Mouse (Mus musculus) heart, embryonic 10.5 days (tissue): ENCODE measurements around the gene Col2a1. TPM values are rescaled to one million over a fixed set of nuclear protein-coding genes. Genes with fewer than 3 reads are reported as not detected.

ENCODE experiments used
- DNase-seq: peaks from one replicate; pipeline ENCODE4 v3.0.0-alpha.2; 2017; ENCODE audit warnings: low spot score
- H3K27ac ChIP-seq: fragments of 300-500 bp; sonication (generic); 2 replicates; pipeline ENCODE4 v1.5.1; 2016; ENCODE audit warnings: mild to moderate bottlenecking
- H3K27me3 ChIP-seq: fragments of 300-500 bp; sonication (generic); 2 replicates; pipeline ENCODE4 v1.6.1; 2016; ENCODE audit warnings: mild to moderate bottlenecking; ENCODE audit not compliant: poor library complexity, insufficient read depth, severe bottlenecking
- H3K36me3 ChIP-seq: fragments of 300-500 bp; sonication (generic); 2 replicates; pipeline ENCODE4 v1.6.1; 2016; ENCODE audit warnings: mild to moderate bottlenecking, moderate library complexity
- H3K4me1 ChIP-seq: fragments of 300-500 bp; sonication (generic); 2 replicates; pipeline ENCODE4 v1.6.1; 2016; ENCODE audit warnings: mild to moderate bottlenecking
- H3K4me3 ChIP-seq: fragments of 300-500 bp; sonication (generic); 2 replicates; pipeline ENCODE4 v1.5.1; 2016; ENCODE audit warnings: mild to moderate bottlenecking, moderate library complexity
- H3K9me3 ChIP-seq: fragments of 300-500 bp; sonication (generic); 2 replicates; pipeline ENCODE4 v1.6.1; 2016; ENCODE audit warnings: mild to moderate bottlenecking, moderate library complexity
- WGBS: fragments of 180-500 bp; shearing (Covaris S2); methylation state at CpG from one replicate; pipeline ENCODE4 v1.1.7; 2016; 5-methylcytosine and 5-hydroxymethylcytosine counted together
- polyA plus RNA-seq: library from polyadenylated mRNA; unstranded; fragments of >200 nt; fragmentation: Nextera tagmentation; extraction: Ambion mirVana; gene quantifications from 2 replicates; pipeline ENCODE4 v1.2.1, GENCODE M21; 2016

The Col2a1 gene
- polyA plus RNA-seq, 1 experiment from 2014 or later = 131 TPM

DNA sequence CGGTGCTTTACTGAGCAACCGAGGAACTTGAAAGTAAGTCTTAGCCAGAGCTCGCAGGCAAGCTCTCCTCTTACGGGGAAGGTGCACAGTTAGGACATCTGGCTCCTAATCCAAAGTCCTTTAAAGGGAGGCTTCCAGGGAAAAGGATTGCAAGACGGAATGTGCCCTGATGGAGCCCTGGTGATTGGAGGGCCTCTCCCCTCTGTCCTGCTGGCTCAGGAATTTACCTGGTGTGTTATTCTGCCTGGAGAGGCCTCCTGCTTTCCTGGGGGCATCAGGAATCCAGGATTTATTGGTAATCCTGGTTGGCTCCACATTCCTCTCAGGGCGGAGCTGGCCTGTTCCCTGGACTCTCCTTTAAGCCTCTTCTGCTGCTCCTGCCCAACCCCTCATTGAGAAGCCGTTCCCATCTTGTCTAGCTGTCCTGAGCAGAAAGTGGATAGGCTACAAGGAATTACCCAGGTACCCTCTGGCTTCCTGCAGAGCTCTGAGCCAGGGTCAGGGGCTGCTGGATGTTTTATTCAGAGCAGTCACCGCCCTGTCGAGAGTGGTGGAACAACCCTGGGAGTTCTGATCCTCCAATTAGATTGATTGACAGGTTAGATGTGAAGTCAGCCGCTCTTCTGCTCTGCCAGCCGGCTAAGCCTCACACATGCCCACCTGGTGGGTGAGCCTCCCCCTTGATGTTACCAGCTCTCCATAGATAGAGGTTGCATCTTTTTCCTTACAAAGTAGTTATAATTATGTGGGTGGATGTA lies 31.1 kb downstream of the Col2a1 start:
- H3K4me3 ChIP-seq = no peak overlapping the region
- 35% methylated on average over 11 of the region's 11 CpGs for WGBS
- H3K36me3 ChIP-seq = peaks cover 29% of the 10 kb centered on the region
- H3K27me3 ChIP-seq = no peaks in the 10 kb centered on the region
- no peak for DNase-seq
- peaks cover 24% of the 10 kb centered on the region for H3K4me1 ChIP-seq
- peak overlapping the region; percentile 74 for H3K27ac ChIP-seq
- no peaks in the 10 kb centered on the region for H3K9me3 ChIP-seq

- DNase-seq = no peak
- whole genome bisulfite sequencing = 63% methylated on average over 6 of the region's 6 CpGs
- Histone ChIP-seq H3K27me3 (no peaks in the 10 kb centered on the region), H3K9me3 (no peaks in the 10 kb centered on the region), H3K27ac (peak overlapping the region; percentile 70; the same call in 1 of the 2 replicates), H3K4me1 (peaks cover 24% of the 10 kb centered on the region), H3K36me3 (peaks cover 21% of the 10 kb centered on the region), H3K4me3 (no peak overlapping the region)
These were observed 31.9 kb downstream of the Col2a1 start for GRCm38 (mm10) chr15:97972580-97972979.

GRCm38 (mm10) chr15:97970299-97970698 lies 34.2 kb downstream of the Col2a1 start:
- DNase-seq = no peak

GRCm38 (mm10) chr15:97965311-97966045 lies 39.0 kb downstream of the Col2a1 start:
- peaks cover 22% of the 10 kb centered on the region for H3K4me1 ChIP-seq
- H3K9me3 ChIP-seq = no peaks in the 10 kb centered on the region
- DNase-seq = no peak
- H3K36me3 ChIP-seq = no peaks in the 10 kb centered on the region
- no peak overlapping the region for H3K4me3 ChIP-seq
- H3K27ac ChIP-seq = no peak overlapping the region
- H3K27me3 ChIP-seq = peaks cover 4% of the 10 kb centered on the region; the same call in 1 of the 2 replicates
- WGBS = 52% methylated on average over 17 of the region's 17 CpGs

More at GRCm38 (mm10) chr15:97970299-97970698, 34.2 kb downstream of the Col2a1 start:
- Histone ChIP-seq H3K4me3 (no peak overlapping the region), H3K27ac (no peak overlapping the region), H3K36me3 (no peaks in the 10 kb centered on the region), H3K27me3 (peaks cover 1% of the 10 kb centered on the region; the same call in 1 of the 2 replicates), H3K9me3 (no peaks in the 10 kb centered on the region), H3K4me1 (peaks cover 33% of the 10 kb centered on the region)
- 39% methylated on average over 6 of the region's 6 CpGs for WGBS

- peak overlapping the region; percentile 91 for H3K27ac ChIP-seq
- H3K4me1 ChIP-seq = peaks cover 18% of the 10 kb centered on the region
- DNase-seq = no peak
- no peaks in the 10 kb centered on the region for H3K9me3 ChIP-seq
- H3K4me3 ChIP-seq = peak overlapping the region; percentile 70
- H3K36me3 ChIP-seq = no peaks in the 10 kb centered on the region
- 17% methylated on average over 7 of the region's 7 CpGs for WGBS
- peaks cover 4% of the 10 kb centered on the region; the same call in 1 of the 2 replicates for H3K27me3 ChIP-seq
These were observed 39.7 kb downstream of the Col2a1 start for GRCm38 (mm10) chr15:97964836-97965187.

DNA sequence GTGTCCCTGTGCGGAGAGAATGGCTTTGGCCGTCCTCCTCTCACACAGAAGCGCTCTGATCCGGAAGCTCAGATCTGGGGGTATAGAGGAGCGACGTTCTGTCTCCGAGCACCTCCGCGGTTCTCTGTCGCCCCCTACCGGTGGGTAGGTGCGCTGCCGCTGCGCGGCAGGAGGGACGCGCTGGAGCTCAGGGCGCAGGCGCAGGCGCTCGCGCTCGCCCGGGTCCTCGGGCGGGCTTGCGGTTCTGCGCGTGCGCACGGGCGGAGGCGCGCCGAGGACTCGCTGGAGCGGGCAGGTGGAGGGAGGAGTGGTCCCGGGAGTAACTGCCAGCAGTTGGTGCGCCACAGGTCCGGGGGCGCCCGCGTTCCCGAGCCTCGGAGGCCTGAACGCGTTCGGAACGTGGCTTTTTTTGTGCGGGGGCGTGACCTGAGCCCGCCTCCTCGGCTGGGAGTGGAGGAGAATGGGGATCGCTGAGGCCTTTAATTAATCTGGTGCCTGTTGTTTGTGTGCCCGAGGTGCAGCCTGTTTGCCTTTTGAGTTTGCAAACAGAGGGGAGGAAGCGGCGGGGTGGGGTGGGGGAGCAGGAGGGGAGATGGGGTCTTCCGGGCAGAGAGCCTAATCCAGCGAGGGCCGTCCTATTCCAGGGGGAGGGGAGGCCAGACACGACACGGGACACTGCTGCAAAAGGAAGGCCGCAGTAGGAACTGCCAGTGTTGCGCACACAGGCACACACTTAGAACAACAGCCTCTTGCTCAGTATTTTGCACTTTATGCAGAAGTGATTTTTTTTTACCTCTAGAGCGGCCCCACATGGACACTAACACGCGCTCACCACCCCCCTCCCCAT lies 40.3 kb downstream of the Col2a1 start, which contains the start of gene Tmem106c:
Gene Tmem106c (plus strand): TSS at position 212 of the 847 bp plus-strand sequence.
- WGBS = under 1% methylated on average over 67 of the region's 67 CpGs
- peak within 1 kb of the TSS; percentile 70 for H3K4me3 ChIP-seq
- H3K27me3 ChIP-seq = peaks cover 4% of the 10 kb centered on the region; the same call in 1 of the 2 replicates
- no peaks in the 10 kb centered on the region for H3K36me3 ChIP-seq
- peaks cover 18% of the 10 kb centered on the region for H3K4me1 ChIP-seq
- no peaks in the 10 kb centered on the region for H3K9me3 ChIP-seq
- DNase-seq = peak; percentile 95
- peak within 1 kb of the TSS; percentile 91 for H3K27ac ChIP-seq

GRCm38 (mm10) chr15:97963329-97963988 lies 41.0 kb downstream of the Col2a1 start:
- Histone ChIP-seq H3K4me1 (peaks cover 18% of the 10 kb centered on the region), H3K4me3 (peak overlapping the region; percentile 70), H3K27me3 (peaks cover 4% of the 10 kb centered on the region; the same call in 1 of the 2 replicates), H3K27ac (peak overlapping the region; percentile 91), H3K9me3 (no peaks in the 10 kb centered on the region), H3K36me3 (no peaks in the 10 kb centered on the region)
- 14% methylated on average over 13 of the region's 13 CpGs for WGBS
- DNase-seq = no peak

- 67% methylated on average over 11 of the region's 11 CpGs for WGBS
- H3K9me3 ChIP-seq = no peaks in the 10 kb centered on the region
- peaks cover 39% of the 10 kb centered on the region for H3K27me3 ChIP-seq
- DNase-seq = no peak
- no peaks in the 10 kb centered on the region for H3K36me3 ChIP-seq
- peaks cover 14% of the 10 kb centered on the region for H3K4me1 ChIP-seq
- peak overlapping the region; percentile 38; the same call in 1 of the 2 replicates for H3K27ac ChIP-seq
- H3K4me3 ChIP-seq = no peak overlapping the region
These were observed 48.1 kb downstream of the Col2a1 start for GRCm38 (mm10) chr15:97956416-97956815.

DNA sequence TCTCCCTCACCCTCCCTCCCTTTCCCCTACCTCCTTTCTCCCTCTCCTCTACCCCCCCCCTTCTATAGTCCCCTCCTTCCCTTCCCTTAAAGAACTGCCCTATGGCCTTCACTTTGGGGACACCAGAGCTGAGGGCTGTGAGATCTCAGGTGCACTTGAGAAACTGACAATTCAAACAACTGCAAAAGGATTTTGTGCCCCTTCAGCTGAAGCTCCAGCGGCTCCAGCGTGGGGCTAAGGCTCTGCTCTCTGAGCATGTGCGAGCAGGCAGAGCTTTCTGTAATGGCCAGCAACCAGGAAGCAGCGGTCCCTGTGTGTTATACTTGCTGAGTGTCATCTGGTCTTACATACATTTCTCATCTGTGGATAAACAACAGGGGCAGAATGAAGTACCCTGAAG lies 48.8 kb downstream of the Col2a1 start:
- peaks cover 14% of the 10 kb centered on the region for H3K4me1 ChIP-seq
- no peak overlapping the region; the same call in 1 of the 2 replicates for H3K4me3 ChIP-seq
- peaks cover 45% of the 10 kb centered on the region for H3K27me3 ChIP-seq
- no peaks in the 10 kb centered on the region for H3K36me3 ChIP-seq
- no peak for DNase-seq
- no peaks in the 10 kb centered on the region for H3K9me3 ChIP-seq
- WGBS = 23% methylated on average over 4 of the region's 4 CpGs
- peak overlapping the region; percentile 59; the same call in 1 of the 2 replicates for H3K27ac ChIP-seq

- H3K4me1 ChIP-seq = peaks cover 14% of the 10 kb centered on the region
- WGBS = 65% methylated on average over 1 of the region's 1 CpGs
- no peaks in the 10 kb centered on the region for H3K9me3 ChIP-seq
- DNase-seq = no peak
- H3K4me3 ChIP-seq = no peak overlapping the region
- H3K36me3 ChIP-seq = no peaks in the 10 kb centered on the region
- H3K27me3 ChIP-seq = peaks cover 49% of the 10 kb centered on the region
- peak overlapping the region; percentile 59; the same call in 1 of the 2 replicates for H3K27ac ChIP-seq
These were observed 49.2 kb downstream of the Col2a1 start for GRCm38 (mm10) chr15:97955286-97955685.

GRCm38 (mm10) chr15:97954671-97955070 lies 49.8 kb downstream of the Col2a1 start:
- no peak overlapping the region for H3K4me3 ChIP-seq
- peaks cover 14% of the 10 kb centered on the region for H3K4me1 ChIP-seq
- DNase-seq = no peak
- H3K27ac ChIP-seq = no peak overlapping the region
- H3K27me3 ChIP-seq = peaks cover 55% of the 10 kb centered on the region
- no peaks in the 10 kb centered on the region for H3K36me3 ChIP-seq
- no peaks in the 10 kb centered on the region for H3K9me3 ChIP-seq
- 73% methylated on average over 8 of the region's 8 CpGs for WGBS

DNA sequence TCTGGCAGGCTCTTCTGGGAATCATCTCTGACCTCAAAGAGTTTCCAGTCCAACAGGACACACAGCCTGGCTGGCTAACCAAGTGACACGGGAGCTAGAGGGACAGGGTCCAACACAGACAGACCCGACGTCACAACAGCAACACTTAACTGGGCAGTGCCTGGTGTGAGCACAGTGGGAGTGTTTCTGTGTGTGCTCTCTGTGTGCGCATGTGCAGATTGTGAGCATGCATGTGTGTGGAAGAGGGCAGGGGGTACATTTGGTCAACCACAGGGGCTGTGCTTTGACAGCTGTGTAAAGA lies 51.7 kb downstream of the Col2a1 start:
- no peak overlapping the region for H3K27ac ChIP-seq
- DNase-seq = no peak

More for the DNA sequence above, 51.7 kb downstream of the Col2a1 start:
- 67% methylated on average over 4 of the region's 4 CpGs for WGBS
- H3K36me3 ChIP-seq = no peaks in the 10 kb centered on the region
- peaks cover 14% of the 10 kb centered on the region for H3K4me1 ChIP-seq
- H3K4me3 ChIP-seq = no peak overlapping the region
- peaks cover 71% of the 10 kb centered on the region for H3K27me3 ChIP-seq
- H3K9me3 ChIP-seq = no peaks in the 10 kb centered on the region
